Mouse (Mus musculus): Measurements from ENCODE around the gene Brms1.
A peak's percentile ranks its signal among the peaks of the same experiment; 100 is the strongest.

The Brms1 gene

DNA sequence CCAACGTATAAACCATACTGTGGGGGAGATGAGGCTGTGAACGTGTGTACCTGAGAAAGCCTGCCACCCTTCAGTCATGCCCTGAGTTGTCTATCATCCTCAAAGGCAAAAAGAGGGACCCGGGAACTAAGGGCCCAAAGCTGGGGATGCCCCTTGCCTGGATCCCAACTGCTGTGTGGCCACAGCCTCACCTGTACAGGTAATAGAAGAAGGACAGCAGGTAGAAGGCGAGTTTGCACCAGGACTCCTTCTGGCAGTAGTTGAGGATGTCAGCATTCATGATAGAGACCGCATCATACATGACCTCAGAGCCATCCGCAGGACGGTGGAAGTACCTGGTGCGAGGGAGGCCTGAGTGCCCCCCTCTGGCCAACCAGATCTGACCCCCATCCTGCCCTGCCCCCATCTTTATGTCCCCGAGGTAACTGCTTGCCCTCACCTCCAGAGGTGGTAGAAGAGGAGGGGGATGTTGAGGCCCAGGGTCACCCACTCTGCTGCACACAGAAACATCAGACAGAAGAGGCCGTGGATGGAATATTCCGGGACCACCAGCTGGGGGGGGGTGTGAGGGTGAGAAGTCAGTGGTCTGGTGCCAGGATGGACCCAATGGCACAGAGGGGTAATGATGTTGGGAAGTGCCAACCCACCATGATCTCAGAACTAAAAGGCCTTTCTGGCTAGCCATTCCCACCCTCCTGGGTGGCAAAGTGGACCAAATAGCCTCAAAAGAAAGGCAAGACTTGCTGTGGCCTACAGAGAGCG is 52.5 kb downstream of the Brms1 start:
- no peak for DNase-seq

GRCm38 (mm10) chr19:5094243-5094632 is 53.1 kb downstream of the Brms1 start:
- peak; percentile 94 for DNase-seq

- DNase-seq, result no peak
Observed at GRCm38 (mm10) chr19:5094746-5095417, 53.7 kb downstream of the Brms1 start.

- no peak for DNase-seq
Observed at GRCm38 (mm10) chr19:5095887-5096474, 54.8 kb downstream of the Brms1 start.

DNA sequence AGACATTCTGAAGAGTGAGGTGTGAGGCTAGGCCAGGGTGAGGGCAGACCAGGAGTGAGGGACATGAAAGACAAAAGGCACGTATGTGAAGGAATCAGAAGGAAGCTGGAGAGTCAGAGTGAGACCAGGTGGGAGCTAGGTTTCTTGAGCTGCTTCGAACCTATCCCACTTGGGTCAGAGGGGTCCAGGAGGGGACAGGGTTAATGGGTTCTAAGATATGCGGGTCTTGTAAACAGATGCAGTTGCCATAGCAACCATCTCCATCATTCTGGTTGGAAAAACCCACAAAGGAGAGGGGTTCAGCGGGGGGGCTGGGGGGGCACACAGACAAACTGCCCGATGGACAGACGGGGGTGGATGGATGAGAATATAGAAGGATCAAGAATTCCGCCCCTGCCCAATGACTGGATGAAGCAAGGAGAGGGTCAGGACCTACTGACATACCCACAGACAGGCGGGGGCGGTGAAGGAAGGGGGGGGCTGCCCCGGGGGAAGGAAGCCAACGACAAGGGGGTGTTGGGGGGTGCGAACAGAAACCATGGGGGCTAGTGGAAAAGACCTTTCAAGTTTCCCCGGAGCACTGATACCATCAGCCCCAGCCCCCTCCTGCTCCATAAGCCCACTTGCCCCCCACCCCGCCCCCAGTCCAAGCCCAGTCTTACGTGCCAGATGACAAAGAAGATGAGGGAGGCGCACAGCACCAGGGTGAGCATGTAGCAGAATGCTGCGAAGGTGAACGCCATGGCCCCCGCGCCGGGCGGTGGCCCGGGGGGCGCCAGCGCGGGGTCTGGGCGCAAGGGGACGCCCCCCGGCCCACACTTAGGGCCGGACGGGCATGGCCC is 56.6 kb downstream of the Brms1 start:
- DNase-seq, result no peak

GRCm38 (mm10) chr19:5098363-5099143 is 57.4 kb downstream of the Brms1 start, which contains the start of gene Cnih2:
Gene Cnih2, minus strand, starts transcription at chr19:5098521.
- DNase-seq, result peak; percentile 56

All from lung, postnatal 14 days (tissue).